Mouse (Mus musculus): ENCODE measurements at regions not wholly inside any gene's neighbourhood (a gene's known extent, or its start where the extent isn't known, plus 50 kb on each side); places are given as distances from the start of the nearest gene placed in this dataset.

DNA sequence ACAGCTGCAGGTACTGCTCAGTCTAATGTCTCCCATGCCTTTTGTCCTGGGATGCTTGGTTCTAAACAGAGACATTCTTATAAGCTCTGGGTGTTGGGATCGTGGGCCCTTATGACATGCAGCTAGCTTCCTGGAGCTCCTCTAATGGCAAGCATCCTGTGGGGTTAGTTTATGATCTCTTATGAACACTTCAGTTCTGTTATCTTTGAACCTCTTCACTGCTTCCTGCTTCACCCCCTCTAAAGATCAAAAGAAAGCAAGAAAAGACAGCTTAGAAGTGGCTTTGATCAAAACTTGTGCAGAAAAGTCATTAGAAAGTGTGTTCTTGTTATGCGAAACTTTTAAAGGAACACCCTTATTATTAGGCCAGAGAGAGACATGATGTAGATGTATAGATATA, 492.3 kb upstream of the Cntn5 start:
- Histone ChIP-seq H3K27me3 (replicated peaks) (no peaks in the 10 kb centered on the region), H3K9me3 (replicated peaks; ENCODE audit: low read length) (no peaks in the 10 kb centered on the region), H3K4me1 (ENCODE audit: control insufficient read depth in 1 of 2, insufficient read depth in 2 of 2) (no peaks in the 10 kb centered on the region), H3K79me2 (replicated peaks; ENCODE audit: control insufficient read depth, extremely low read depth, insufficient read depth, poor library complexity, severe bottlenecking) (no peaks in the 10 kb centered on the region), H3K4me3 (replicated peaks in 1 of 3; ENCODE audit: low read depth in 2 of 3, low read length in 2 of 3, poor library complexity in 1 of 3) (no peak overlapping the region), H3K27ac (ENCODE audit: insufficient read depth, low read depth) (no peak overlapping the region), H3K36me3 (replicated peaks in 1 of 2; ENCODE audit: control insufficient read depth in 1 of 2, insufficient read depth in 1 of 2, low read length in 1 of 2) (no peaks in the 10 kb centered on the region), H3K4me2 (ENCODE audit: insufficient read depth, low read depth, poor library complexity, severe bottlenecking) (no peak overlapping the region), H3K9ac (ENCODE audit: insufficient read depth, low read depth) (no peak overlapping the region)
- dilution Hi-C loops (cut with MboI; ENCODE audit: extremely low pct_ligation_motif_present, extremely low pct_unique_long_range_greater_than_20kb, low sequenced_read_pairs): no loop called here
- TF ChIP-seq ZC3H11A (IDR thresholded peaks at IDR 0.05; ENCODE audit: low read depth, low read length): no peak
- no peak for TF ChIP-seq MEF2A (IDR thresholded peaks at IDR 0.05; ENCODE audit: borderline replicate concordance, low read depth, low read length)
- no peak for TF ChIP-seq MAX (IDR thresholded peaks at IDR 0.05; ENCODE audit: low read length)
- TF ChIP-seq MAZ (IDR thresholded peaks at IDR 0.05; ENCODE audit: low read depth, low read length): no peak
- no peak for TF ChIP-seq MYC (IDR thresholded peaks at IDR 0.05; ENCODE audit: low read depth, low read length)
- no peak for TF ChIP-seq ETS1 (conservative IDR thresholded peaks at IDR 0.05; ENCODE audit: low read depth, low read length)
- no peak for TF ChIP-seq E2F4 (IDR thresholded peaks at IDR 0.05; ENCODE audit: insufficient replicate concordance, low read depth, low read length)
- TF ChIP-seq JUND (conservative IDR thresholded peaks at IDR 0.05; ENCODE audit: low read depth, low read length): no peak
- no peak for TF ChIP-seq ELF1 (IDR thresholded peaks at IDR 0.05; ENCODE audit: low read depth, low read length)
- no peak for TF ChIP-seq KAT2A (IDR thresholded peaks at IDR 0.05; ENCODE audit: insufficient replicate concordance, low read length)
- no peak for TF ChIP-seq MXI1 (IDR thresholded peaks at IDR 0.05; ENCODE audit: low read depth, low read length)
- no peak for TF ChIP-seq EP300 (IDR thresholded peaks at IDR 0.05; ENCODE audit: low read length)
- no peak for TF ChIP-seq CTCF (conservative IDR thresholded peaks at IDR 0.05 in 1 of 2, IDR thresholded peaks at IDR 0.05 in 1 of 2; ENCODE audit: low read depth in 2 of 2, low read length in 2 of 2)
- no peak for TF ChIP-seq RCOR1 (conservative IDR thresholded peaks at IDR 0.05; ENCODE audit: low read depth, low read length)
- TF ChIP-seq RAD21 (IDR thresholded peaks at IDR 0.05; ENCODE audit: low read depth, low read length): no peak
- no peak for TF ChIP-seq ZKSCAN1 (IDR thresholded peaks at IDR 0.05; ENCODE audit: borderline replicate concordance, low read depth, low read length)
- DNase-seq (ENCODE audit: extremely low read depth): no peak
- in situ Hi-C loops (cut with MboI; ENCODE audit: low pct_ligation_motif_present, low pct_unique_long_range_greater_than_20kb, low sequenced_read_pairs): no loop called here

- H3K4me2 ChIP-seq (ENCODE audit: insufficient read depth, low read depth, poor library complexity, severe bottlenecking): no peak overlapping the region
- no peak for TF ChIP-seq EP300 (IDR thresholded peaks at IDR 0.05; ENCODE audit: low read length)
- TF ChIP-seq MXI1 (IDR thresholded peaks at IDR 0.05; ENCODE audit: low read depth, low read length): no peak
- no peak for TF ChIP-seq CTCF (conservative IDR thresholded peaks at IDR 0.05 in 1 of 2, IDR thresholded peaks at IDR 0.05 in 1 of 2; ENCODE audit: low read depth in 2 of 2, low read length in 2 of 2)
- no peak for TF ChIP-seq UBTF (IDR thresholded peaks at IDR 0.05; ENCODE audit: low read depth, low read length)
- no peaks in the 10 kb centered on the region for H3K36me3 ChIP-seq (replicated peaks in 1 of 2; ENCODE audit: control insufficient read depth in 1 of 2, insufficient read depth in 1 of 2, low read length in 1 of 2)
- H3K4me3 ChIP-seq (replicated peaks in 1 of 3; ENCODE audit: low read depth in 2 of 3, low read length in 2 of 3, poor library complexity in 1 of 3): no peak overlapping the region
- no peaks in the 10 kb centered on the region for H3K4me1 ChIP-seq (ENCODE audit: control insufficient read depth in 1 of 2, insufficient read depth in 2 of 2)
- in situ Hi-C loops (cut with MboI; ENCODE audit: low pct_ligation_motif_present, low pct_unique_long_range_greater_than_20kb, low sequenced_read_pairs) (no loop called here), dilution Hi-C loops (cut with MboI; ENCODE audit: extremely low pct_ligation_motif_present, extremely low pct_unique_long_range_greater_than_20kb, low sequenced_read_pairs) (no loop called here)
- no peak overlapping the region for H3K9ac ChIP-seq (ENCODE audit: insufficient read depth, low read depth)
- DNase-seq (ENCODE audit: extremely low read depth): no peak
- H3K27ac ChIP-seq (ENCODE audit: insufficient read depth, low read depth): no peak overlapping the region
- H3K27me3 ChIP-seq (replicated peaks): no peaks in the 10 kb centered on the region
- H3K79me2 ChIP-seq (replicated peaks; ENCODE audit: control insufficient read depth, extremely low read depth, insufficient read depth, poor library complexity, severe bottlenecking): no peaks in the 10 kb centered on the region
- H3K9me3 ChIP-seq (replicated peaks; ENCODE audit: low read length): no peaks in the 10 kb centered on the region
These were observed 477.1 kb upstream of the Cntn5 start for GRCm38 (mm10) chr9:11381648-11382075.
